Mouse (Mus musculus) heart, postnatal 36 days (tissue): ENCODE measurements around the gene Arhgap28. TPM values are rescaled to one million over a fixed set of nuclear protein-coding genes. Genes with fewer than 3 reads are reported as not detected.
"Not testable (repeated sequence)": the region's sequence is repeated elsewhere in the genome, so short reads cannot be mapped to it uniquely, and the experiment has no call there.

Source experiments
- DNase-seq, 2 experiments: peaks; one replicate each; pipeline ENCODE4 v3.0.0; 2021 to 2022
- intact Hi-C: fragments of 180-260 bp; cut with DNase I; formaldehyde crosslinking; loops from one replicate; pipeline ENCODE4 v1.15.1; 2025
- total RNA-seq, 2 experiments: library from RNA; stranded (reverse); gene quantifications; 2 replicates each; pipeline ENCODE4 v1.2.3; 2021

The Arhgap28 gene
- total RNA-seq, 2 experiments from 2014 or later = 2.0 to 3.7 TPM

- peak; percentile 18 to 28 for DNase-seq
These were observed 114.2 kb downstream of the Arhgap28 start for GRCm38 (mm10) chr17:67889481-67890325.

GRCm38 (mm10) chr17:67888081-67888480, 115.8 kb downstream of the Arhgap28 start:
- no peak for DNase-seq
- intact Hi-C loops = no loop called here

More at GRCm38 (mm10) chr17:67889481-67890325, 114.2 kb downstream of the Arhgap28 start:
- intact Hi-C loops = no loop called here

GRCm38 (mm10) chr17:67886326-67886725, 117.6 kb downstream of the Arhgap28 start:
- intact Hi-C loops = no loop called here
- no peak for DNase-seq

GRCm38 (mm10) chr17:67877599-67877998, 126.3 kb downstream of the Arhgap28 start:
- intact Hi-C loops = no loop called here
- DNase-seq = no peak

- intact Hi-C loops = loop anchor here (1.0 to 10.0 kb wide), 6 partner anchors 41 to 1235 kb away; partner anchors contain the start of gene Arhgap28
- DNase-seq = peak; percentile 68 to 81
These were observed 134.0 kb downstream of the Arhgap28 start for GRCm38 (mm10) chr17:67869731-67870601.

- DNase-seq = peak; percentile 11 to 15
- intact Hi-C loops = loop anchor here (10.0 kb wide), 2 partner anchors 988 to 1238 kb away; no protein-coding TSS in a partner anchor
These were observed 137.2 kb downstream of the Arhgap28 start for GRCm38 (mm10) chr17:67866541-67867241.

GRCm38 (mm10) chr17:67866026-67866425, 137.9 kb downstream of the Arhgap28 start:
- no peak for DNase-seq
- intact Hi-C loops = loop anchor here (10.0 kb wide), 2 partner anchors 989 to 1239 kb away; no protein-coding TSS in a partner anchor

- DNase-seq = no peak
- intact Hi-C loops = loop anchor here (10.0 kb wide), 2 partner anchors 990 to 1240 kb away; no protein-coding TSS in a partner anchor
These were observed 139.0 kb downstream of the Arhgap28 start for GRCm38 (mm10) chr17:67864912-67865311.

GRCm38 (mm10) chr17:67864363-67864762, 139.6 kb downstream of the Arhgap28 start:
- intact Hi-C loops = loop anchor here (10.0 kb wide), 2 partner anchors 990 to 1240 kb away; no protein-coding TSS in a partner anchor
- no peak for DNase-seq

- peak; percentile 56 to 69 for DNase-seq
- intact Hi-C loops = loop anchor here (2.0 to 10.0 kb wide), 3 partner anchors 305 to 1243 kb away; no protein-coding TSS in a partner anchor
These were observed 142.0 kb downstream of the Arhgap28 start for GRCm38 (mm10) chr17:67861744-67862535.

- DNase-seq = no peak
- intact Hi-C loops = loop anchor here (10.0 kb wide), 2 partner anchors 994 to 1244 kb away; no protein-coding TSS in a partner anchor
These were observed 142.8 kb downstream of the Arhgap28 start for GRCm38 (mm10) chr17:67861080-67861630.

- DNase-seq, intact Hi-C loops: not testable (repeated sequence)
These were observed 162.4 kb downstream of the Arhgap28 start for GRCm38 (mm10) chr17:67841494-67841893.

- no peak for DNase-seq
- intact Hi-C loops = loop anchor here (5.0 kb wide), 1 partner anchor 187 kb away; no protein-coding TSS in a partner anchor
These were observed 165.0 kb downstream of the Arhgap28 start for GRCm38 (mm10) chr17:67838948-67839347.

GRCm38 (mm10) chr17:67837351-67838090, 166.4 kb downstream of the Arhgap28 start:
- intact Hi-C loops = loop anchor here (2.0 to 5.0 kb wide), 3 partner anchors 57 to 1259 kb away; no protein-coding TSS in a partner anchor
- peak; percentile 53 to 67 for DNase-seq

- DNase-seq = no peak
- intact Hi-C loops = loop anchor here (2.0 to 5.0 kb wide), 3 partner anchors 56 to 1258 kb away; no protein-coding TSS in a partner anchor
These were observed 167.6 kb downstream of the Arhgap28 start for GRCm38 (mm10) chr17:67836146-67836895.

GRCm38 (mm10) chr17:67827431-67827830, 176.5 kb downstream of the Arhgap28 start:
- intact Hi-C loops = no loop called here
- no peak for DNase-seq

GRCm38 (mm10) chr17:67816916-67817315, 187.0 kb downstream of the Arhgap28 start:
- intact Hi-C loops = no loop called here
- no peak for DNase-seq
